Mouse (Mus musculus) left cerebral cortex, postnatal 14 days (tissue): ENCODE measurements around the gene Id3. TPM values are rescaled to one million over a fixed set of nuclear protein-coding genes. Genes with fewer than 3 reads are reported as not detected.
A peak's percentile ranks its signal among the peaks of the same experiment; 100 is the strongest.

Experiments
- DNase-seq, 2 experiments: peaks; one replicate each; pipeline ENCODE4 v3.0.0; 2021 to 2022; ENCODE audit warnings: low spot score in 2 of 2, mixed read lengths in 1 of 2
- intact Hi-C: fragments of 180-260 bp; cut with DNase I; formaldehyde crosslinking; loops from one replicate; pipeline ENCODE4 v1.15.1; 2025
- total RNA-seq, 2 experiments: library from RNA; stranded (reverse); gene quantifications; 2 replicates each; pipeline ENCODE4 v1.2.3; 2021

Gene Id3
- total RNA-seq, 2 experiments from 2014 or later: 30.2 to 53.1 TPM

DNA sequence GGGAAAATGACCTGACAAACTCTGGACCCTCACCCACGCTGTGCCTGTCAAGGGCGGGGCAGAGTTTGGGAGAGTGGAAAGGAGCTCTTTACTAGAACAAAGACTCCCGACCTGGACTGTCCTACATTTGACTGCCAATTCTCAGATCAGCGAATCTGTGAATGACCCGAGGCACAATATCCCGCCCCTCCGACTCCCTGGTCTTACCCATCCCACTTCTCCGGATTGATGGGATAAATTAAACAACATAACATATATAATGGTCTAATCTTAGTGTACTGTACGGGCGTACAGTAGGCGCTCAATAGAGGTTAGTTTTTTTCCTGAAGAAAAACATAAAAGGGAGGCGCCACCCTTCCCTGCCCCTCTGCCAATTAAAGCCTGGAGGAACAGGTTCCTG lies 28.2 kb downstream of the Id3 start:
- intact Hi-C loops: no loop called here
- no peak for DNase-seq

DNA sequence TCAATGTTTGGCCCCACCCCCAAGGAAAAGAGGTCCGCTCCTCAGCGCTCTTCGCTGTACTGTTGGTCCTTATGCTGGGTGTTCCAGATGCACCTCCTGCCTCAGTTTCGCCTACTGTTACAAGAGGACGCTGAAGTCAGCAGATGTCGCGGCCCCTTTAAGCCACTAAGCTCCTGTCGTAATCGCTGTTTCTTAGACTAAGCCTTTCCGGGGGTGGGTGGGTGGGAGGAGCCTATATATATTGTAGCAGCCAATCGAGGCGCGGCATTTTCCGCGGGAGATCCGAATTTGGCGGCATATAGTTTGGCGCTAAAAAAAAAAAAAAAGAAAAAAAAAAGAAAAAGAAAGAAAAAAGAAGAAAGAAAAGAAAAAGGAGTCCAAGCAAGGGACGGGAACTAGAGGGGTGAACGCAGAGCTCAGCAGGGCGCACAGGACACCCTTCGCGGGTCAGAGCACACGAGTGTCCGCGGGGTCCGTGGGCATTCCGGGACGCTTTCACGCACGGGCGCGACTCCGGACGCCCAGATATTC lies 28.8 kb downstream of the Id3 start, which contains the start of gene E2f2:
E2f2 (plus strand) TSS at position 384 of the 531 bp plus-strand sequence.
- intact Hi-C loops: no loop called here
- DNase-seq: peak; percentile 65 to 68

DNA sequence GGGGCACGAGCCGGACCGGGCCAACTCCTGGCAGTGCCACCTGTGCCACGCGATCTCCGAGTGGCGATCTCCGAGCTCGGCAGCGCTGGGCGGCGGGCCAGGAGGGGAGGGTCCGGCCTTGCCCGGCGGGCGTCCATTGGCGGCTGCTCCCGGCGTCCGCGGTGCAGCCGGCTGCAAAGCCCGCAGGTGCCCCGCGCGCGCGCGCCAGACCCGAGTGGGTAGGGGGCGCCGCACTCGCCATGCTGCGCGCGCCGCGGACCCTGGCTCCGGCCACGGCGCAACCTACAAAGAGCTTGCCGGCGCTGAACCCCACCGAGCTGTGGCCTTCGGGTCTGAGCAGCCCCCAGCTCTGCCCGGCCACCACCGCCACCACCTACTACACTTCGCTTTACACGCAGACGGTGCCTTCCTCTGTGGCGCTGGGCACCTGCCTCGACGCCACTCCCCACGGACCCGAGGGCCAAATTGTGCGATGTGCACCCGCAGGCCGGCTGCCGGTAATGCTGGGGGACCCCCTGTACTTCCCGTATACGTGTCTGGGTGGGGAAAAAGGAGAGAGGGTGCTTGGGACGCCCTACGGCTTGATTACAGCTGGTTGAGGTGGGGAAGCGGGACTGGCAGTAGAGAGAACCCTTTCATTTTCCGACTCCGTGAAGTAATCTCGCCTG lies 29.4 kb downstream of the Id3 start:
- no peak for DNase-seq
- intact Hi-C loops: no loop called here

DNA sequence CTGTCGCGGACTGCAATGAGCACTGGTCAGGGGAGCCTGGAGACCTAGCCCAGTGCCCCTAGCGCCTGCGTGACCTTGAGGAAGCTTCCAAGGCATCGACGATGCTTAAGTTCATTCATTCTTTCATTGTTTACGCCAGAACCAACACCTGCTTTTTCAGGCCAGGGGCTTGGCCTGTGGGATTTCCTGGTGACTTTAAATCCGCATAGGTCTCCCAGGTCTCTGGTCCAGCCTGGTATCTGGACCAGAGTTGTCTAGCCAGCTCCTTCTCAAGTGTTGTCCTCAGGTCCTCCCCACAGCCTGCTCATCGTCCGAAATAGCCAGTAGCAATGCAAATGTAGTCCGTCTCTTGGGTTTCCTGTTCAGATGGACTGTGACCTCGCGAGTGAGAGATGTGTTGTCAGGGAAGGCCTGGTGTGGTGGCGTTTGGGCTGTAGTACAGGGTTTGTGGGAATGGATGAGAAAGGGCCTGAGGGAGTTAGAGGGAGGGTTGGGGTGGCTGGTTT lies 30.0 kb downstream of the Id3 start:
- DNase-seq: no peak
- intact Hi-C loops: no loop called here

DNA sequence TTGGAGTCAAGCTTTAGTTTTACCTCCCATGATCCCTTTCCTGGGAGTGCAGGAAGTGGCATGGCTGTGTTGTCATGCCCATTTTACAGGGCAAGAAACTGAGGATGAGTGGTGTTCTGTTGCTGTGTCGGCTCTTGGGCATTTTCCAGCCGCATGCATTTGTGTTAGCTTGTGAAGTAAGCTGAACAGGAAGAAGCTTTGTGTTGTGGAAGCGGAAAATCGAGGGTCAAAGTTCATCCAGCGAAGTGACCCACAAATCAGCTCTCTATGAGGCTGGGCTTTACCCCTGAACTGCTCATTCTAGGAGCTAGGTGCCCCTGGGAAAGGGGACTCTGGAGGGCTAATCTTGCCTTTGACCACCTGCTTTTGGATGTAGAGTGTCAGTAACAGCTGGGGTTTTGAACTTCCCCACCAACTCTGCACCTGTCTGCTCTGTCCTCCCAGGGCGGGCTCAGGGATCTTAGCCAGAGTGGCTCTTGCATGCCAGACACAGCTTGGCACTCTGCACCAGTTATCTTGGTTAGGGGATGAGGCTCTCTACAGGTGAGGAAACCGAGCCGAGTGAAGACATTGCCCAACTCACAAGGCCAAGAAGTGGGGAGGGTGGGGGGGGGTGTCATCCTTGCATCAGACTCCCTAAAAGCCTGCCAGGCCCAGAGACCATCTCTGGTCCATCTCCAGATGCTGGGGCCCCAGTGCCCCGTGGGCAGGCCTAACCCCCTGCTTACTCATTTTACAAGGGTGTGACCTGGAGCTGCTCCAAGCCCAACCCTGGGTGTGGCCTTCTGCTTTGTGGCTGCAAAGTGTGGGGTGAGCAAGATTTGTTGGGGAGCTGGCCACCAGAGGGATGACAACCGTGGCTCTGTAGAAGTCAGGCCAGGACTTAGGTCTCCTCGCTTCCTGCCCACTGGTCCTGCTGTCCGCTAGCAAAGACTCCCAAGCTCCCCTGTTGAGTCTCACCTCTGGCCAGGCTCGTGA lies 31.2 kb downstream of the Id3 start:
- intact Hi-C loops: no loop called here
- no peak for DNase-seq

DNA sequence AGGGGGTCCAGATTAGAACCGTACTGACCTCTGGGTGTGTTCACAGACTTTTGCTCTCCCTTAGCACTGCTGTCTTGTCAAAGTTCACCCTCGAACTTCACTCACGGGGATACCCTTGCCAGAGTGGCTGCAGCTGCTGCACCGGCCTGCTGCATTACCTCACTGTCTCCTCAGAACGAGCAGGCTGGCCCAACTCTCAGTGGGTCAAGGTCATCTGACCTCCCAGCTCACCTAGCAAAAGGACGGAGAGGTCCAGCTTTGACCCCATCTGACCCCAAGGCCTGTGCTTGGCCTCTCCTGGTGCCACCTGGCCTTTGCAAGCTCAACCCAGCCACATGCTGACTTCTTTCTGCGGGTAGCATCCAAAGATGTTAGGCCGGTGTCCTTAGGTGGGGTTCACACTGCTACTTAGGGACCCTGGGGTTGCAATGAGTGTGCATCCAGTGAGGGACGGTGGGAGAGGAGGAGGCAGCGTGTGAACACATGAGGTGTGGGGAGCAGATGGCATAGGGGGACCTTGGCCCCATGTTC lies 32.8 kb downstream of the Id3 start:
- DNase-seq: no peak
- intact Hi-C loops: no loop called here

DNA sequence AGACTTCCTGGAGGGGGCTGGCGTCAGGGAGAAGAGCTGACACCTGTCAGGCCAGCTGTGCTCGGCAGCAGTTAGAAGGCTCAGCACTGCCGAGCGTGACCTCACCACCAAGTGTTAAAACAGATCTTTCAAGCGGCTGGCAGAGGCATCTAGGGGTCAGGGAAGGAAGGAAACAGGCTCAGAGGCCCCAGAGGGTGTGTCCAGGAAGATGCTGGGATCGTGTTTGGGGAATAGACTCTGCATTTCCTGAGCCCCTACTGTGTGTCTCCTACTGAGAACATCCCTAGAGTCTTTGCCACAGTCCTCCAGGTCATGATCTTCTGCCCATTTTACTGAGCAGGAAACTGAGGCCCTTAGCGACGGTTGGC lies 33.9 kb downstream of the Id3 start:
- intact Hi-C loops: no loop called here
- no peak for DNase-seq

DNA sequence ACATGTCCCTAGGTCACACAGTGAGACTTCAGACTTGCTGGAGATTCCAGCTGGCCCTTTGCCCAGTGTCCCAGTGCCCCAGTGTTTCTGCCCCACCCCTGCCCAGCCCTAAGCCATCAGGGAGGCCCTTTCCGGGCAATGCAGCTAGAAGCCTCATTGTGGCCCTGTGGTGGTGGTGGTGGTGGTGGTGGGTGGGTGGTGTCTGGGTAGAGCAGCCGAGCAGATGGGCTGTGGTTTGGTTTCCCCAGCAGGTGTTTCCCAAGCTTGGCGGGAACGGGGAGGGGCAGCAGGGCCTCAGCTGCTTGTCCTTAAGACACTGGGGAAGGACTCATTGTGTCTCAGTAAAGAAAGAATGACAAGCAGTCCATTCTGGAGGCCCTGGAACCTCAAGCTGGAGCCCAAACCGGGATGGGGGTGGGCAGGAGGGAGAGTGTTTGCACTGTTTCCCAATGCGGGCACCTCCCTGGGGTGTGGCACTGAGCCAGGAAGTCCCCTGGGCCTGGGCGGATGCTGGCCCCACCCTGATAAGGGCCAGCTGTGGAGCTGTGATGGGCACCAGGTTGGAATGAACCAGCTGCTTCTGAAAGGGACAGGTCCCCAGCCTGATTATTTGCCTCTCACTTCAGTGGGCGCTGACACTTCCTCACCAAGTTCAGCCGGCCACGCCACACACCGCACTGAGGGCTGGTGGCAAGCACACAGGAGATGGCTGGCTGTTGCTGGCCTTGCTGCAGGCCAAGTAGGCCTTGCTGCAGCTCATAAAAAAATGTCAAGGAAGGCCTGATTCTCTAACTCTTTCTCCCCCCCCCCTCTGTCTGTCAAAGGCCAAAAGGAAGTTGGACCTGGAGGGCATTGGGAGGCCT lies 34.5 kb downstream of the Id3 start:
- DNase-seq: no peak
- intact Hi-C loops: no loop called here

DNA sequence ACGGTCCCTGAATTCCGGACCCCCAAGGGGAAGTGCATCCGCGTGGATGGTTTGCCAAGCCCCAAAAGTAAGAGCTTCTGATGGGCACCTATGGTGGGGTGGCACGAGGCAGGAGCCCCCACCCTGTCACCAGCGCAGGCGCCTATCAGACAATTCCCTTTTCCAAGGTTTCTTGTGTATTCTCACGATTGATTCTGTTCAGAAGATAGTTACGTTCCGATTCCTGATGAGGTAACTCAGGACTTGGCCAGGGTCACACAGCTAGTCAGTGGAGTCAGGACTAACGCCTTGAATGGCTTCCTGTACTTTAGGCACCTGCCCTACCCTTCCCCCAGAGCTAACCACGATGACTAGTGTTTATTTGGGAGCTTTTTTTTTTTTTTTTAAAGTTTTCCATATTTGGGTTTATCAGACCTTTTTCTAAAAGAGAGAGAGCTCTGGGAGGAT lies 35.2 kb downstream of the Id3 start:
- intact Hi-C loops: no loop called here
- no peak for DNase-seq

DNA sequence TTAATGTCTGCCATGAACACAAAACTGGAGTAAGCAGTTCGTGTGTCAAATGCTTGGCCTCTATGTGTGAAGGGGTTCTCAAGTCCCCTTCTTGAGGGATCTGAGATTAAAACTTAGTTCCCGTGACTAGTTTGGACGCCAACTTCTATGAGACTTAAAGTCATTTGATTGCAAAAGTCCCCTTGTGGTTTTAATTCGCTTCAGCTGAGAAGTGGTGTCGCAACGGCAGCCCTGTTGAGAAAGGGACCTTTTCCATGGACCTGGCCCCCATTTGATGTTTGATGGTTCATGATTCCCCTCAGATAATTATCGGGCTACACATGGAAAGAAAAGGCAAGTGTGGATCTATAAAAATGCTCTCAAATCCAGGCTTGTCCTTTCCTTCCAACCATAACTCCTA lies 36.2 kb downstream of the Id3 start:
- intact Hi-C loops: no loop called here
- no peak for DNase-seq

DNA sequence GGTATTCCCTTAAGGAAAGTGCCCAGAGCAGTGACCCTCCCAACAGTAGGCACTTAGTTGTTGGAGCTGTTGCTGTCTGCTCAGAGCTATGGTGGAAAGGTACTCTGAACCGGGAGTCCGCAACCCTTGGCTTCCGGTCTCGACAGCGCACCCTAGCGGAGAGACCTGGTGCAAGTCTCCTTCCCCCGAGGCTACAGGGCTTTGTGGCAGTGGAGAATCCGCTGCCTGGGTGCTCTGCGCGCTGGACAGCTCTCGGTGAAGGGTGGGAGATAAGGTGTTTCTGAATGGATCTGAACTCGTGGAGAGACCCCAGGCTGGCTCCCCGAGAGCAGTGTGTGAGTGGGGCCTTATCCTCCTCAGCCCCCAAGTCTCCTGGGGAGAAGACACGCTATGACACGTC lies 36.7 kb downstream of the Id3 start:
- peak; percentile 76 to 79 for DNase-seq
- intact Hi-C loops: no loop called here

DNA sequence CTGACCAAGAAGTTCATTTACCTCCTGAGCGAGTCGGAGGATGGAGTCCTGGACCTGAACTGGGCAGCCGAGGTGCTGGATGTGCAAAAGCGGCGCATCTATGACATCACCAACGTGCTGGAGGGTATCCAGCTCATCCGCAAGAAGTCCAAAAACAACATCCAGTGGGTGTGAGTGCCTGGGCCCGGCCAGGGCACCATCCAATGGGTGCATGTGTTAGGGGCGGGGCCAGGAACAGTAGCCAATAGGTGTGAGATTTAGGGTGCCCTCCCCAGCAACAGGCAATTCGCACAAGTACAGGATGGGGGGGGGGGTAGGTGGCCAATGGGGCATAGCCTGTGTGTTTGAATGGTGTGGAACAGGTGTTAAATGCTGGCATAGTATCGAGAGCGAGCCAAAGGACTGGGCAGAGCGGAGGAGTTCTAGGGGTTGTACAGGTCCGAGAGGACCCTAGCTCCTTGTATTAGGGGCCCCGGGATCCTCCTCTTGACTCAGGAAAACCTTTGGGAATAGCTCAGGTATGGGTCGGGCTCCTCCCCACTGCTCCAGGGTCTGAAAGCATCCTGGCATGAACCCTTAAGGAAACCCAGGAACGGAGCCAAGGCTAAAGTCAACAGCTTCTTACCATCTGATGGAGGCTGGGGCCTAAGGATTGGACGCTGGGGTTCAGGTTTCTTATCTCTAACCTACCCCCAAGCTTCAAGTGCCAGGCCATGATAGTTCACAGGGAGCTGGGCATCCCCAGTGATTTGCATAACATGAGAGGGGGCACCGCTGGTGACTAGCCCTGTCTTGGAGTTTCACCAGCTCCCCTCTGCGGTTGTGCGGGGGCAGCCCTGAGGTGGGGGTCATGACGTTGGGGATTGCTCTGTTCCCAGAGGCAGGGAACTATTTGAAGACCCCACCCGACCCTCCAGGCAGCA lies 37.4 kb downstream of the Id3 start:
- intact Hi-C loops: no loop called here
- DNase-seq: peak; percentile 69 to 90

DNA sequence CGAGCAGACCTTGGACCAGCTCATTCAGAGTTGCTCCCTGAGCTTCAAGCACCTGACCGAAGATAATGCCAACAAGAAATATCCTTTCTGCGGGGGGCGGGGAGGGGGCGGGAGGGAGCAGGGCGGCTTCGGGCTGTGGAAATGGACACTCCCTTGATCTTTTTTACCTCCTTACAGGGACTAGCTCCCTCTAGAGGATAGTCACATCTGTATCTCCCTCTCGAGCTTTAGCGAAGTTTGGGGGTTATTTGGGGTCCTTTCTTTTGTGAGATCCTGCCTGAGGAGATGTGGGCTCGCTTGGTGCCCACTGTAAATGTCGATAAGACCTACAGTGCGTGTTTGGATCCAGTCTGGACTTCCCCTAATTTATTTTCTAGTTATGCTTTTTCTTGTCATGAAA lies 38.1 kb downstream of the Id3 start:
- intact Hi-C loops: no loop called here
- DNase-seq: no peak

DNA sequence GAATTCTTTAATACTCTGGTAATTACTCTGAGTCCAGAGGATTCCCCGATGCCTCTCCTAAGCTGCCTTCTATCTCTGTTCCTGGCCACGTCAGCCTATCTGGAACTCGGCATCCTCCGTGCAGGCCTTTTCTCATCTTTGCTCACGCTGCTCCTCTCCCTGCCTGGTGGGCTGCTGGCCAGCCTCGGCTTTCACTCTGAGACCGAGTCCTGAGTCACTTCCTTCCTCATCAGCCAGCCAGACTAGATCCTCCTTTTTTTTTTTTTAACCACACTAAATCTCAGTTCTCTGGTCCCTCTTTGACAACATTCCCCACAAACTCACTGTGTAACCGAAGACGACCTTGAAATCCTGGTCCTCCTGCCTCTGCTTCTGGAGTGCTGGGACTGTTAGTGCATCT lies 42.1 kb downstream of the Id3 start:
- peak; percentile 48 to 59 for DNase-seq
- intact Hi-C loops: no loop called here

DNA sequence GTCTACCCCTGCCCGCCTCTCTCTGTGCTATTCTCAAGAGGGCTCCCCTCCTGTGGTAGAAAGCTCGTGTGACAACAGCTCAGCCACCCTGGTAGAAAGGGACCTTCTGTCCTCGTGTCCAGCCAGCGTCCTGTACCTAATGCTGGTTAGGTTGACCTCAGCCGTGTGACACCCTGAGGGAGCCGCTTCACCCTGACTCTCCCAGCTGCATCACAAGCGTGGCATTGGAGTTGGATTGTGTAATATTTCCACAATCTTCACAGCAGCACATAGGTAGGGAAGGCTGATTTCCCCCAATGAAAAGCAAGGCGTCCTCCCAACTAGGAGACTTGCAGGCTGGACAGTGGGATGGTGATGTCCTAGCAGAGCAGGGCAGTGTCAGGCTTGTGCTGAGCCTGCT lies 43.0 kb downstream of the Id3 start:
- DNase-seq: no peak
- intact Hi-C loops: no loop called here

DNA sequence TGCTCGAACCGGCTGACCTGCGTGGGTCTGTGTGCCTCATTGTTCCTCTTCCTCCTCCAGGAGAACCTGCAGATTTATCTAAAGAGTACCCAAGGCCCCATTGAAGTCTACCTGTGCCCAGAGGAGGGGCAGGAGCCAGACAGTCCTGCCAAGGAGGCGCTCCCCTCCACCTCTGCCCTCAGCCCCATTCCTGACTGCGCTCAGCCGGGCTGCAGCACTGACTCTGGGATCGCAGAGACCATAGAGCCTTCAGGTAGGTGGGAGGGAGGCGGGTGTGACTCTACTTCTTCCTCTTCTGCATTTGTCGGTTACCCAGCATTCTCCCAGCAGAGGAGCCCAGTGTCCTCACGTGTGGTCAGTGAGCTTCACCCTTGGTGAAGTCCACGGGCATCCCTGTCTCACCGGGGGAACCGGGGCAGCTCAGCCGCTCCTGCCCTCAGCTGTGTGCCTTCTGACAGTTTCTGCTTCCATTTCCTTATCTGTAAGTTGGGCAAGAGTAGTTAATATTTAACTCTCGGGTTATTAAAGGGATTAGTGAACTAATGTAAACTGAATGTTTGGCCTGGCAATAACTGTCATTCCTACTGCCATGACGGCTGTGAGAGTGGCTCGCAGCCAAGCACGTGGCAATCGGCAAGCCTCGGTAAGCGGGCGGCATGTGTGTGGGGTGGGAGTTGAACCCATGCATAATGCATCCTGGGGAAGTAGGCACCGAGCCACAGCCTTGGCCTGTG lies 43.6 kb downstream of the Id3 start:
- no peak for DNase-seq
- intact Hi-C loops: no loop called here

DNA sequence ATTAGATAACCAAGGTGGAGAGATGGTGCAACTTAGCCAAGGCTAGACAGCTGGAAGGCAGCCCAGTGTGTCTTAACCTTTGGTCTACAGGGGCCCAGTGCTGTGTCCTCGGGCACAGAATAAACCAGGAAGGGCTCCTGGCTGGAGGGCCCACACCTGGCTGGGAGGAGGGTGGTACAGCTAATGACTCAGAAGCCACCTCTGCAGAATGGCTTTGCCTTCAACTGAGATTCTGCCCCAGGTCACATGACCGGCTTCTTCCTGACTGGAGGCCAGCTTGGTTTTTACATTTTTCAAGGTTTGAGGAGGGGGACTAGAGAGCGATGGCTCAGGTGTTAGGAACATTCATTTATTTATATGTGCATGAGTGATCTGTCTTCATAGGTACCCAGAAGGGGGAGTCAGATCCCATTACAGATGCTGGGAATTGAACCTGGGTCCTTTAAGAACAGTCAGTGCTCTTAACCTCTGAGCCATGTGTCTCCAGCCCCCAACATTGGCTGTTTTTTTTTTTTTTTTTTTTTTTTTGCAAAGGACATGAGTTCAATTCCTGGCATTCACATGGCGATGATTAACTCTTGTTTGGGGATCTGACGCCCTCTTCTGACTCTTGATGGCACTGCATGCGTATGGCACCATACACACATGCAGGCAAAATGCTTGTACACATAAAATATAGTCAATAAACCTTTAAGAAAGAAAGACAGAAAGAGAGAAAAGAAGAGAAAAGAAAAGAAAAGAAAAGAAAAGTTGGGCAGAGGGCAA lies 45.9 kb downstream of the Id3 start:
- intact Hi-C loops: no loop called here
- DNase-seq: no peak
